Mouse (Mus musculus): ENCODE results near the gene Osmr.

The Osmr gene

DNA sequence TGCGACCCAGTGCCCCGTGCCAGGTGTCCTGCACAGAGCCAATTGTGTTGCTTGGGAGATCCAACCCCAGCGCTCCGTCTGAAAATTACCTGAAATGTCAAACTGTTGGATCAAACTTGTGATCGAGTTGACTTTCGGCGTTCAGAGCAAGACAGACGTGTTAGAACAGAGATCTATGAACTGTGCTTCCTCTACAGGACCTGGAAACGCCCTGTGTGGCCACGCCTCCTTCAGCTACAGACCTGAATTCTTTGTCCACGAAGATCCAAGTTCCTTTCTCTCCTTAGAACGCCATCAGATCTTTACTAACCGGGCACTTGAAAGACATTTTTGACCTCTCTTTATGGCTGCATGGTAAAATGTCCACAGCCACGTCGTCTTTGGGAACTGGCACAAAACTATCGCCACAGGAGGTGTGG, at the start of gene Osmr:
Gene Osmr, minus strand, starts transcription at position 369 of the 419 bp plus-strand sequence.
- DNase-seq = no peak

DNA sequence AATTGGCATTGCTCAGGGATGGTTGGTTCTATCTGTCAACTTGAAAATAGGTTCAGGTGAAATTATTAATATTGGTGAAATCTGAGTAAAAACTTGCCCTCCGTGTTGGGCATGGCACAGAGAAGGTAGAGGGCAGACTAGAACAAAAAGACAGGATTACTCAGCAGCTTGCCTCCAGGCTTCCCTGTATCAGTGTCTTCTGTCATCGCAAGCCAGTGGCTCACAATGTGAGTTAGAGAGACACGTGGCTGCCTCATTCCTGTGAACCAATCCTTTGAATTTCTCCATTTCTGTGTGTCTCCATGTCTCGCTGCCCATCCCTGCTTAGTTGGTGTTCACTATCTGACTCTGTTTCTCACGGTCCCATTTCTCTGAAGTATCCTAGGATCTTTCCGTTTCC, 44.6 kb upstream of the Osmr start:
- no peak for DNase-seq

DNA sequence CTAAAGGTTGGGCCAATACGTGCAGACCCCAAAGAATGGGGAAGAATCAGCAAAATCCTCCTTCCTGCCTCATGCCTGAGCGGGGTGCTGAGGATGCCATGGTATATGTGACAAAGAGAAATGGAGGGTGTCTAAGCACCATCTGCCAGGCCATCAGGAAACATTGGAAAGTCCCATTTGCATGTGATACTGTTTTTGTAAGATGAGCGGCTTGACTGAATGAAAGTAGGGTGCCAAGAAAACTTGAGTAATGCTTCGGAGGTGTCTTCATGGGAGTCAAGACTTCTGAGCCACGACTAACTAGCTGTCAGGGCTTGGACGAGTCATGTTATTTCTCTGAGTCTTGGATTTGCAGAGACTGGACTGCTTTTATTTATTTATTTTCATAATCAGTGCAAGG, 39.4 kb upstream of the Osmr start:
- DNase-seq = no peak

DNA sequence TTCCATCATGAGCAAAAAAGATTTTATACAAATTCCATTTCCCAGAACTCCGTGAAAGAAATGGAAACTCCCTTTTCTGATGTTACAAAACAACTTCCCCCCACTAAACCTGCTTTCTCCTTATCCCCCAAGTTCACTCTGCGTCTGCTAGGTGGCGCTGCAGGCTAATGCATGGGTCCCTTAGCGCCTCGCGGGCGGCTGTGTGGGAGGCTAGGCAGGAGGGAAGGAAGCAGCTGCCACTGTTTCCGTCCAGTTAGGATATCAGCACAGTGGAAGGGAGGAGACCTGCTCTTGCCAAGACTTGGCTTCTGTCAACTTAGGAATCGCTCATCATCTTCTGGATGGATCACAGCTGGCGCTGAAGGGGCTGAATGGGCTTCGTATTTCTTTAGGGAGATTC, 34.9 kb upstream of the Osmr start:
- DNase-seq = peak; percentile 75

DNA sequence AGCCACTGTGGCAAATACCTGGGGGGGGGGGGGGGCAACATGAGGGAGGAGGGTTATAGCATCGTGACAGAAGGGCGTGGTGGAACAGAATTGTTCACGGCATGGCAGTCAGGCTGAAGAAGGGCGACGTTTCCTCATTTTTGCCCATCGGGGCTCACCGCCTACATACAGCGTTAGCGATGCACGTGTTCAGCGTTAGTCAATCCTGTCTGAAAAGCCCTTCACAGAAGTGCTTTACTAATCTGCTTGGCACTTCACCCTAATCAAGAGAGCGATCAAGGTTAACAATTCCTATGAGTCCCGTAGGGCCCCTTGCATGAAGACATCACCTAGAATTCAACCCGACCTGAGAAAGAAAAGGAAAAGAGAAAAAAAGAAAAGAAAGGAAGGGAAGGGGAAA, 34.3 kb upstream of the Osmr start:
- no peak for DNase-seq

DNA sequence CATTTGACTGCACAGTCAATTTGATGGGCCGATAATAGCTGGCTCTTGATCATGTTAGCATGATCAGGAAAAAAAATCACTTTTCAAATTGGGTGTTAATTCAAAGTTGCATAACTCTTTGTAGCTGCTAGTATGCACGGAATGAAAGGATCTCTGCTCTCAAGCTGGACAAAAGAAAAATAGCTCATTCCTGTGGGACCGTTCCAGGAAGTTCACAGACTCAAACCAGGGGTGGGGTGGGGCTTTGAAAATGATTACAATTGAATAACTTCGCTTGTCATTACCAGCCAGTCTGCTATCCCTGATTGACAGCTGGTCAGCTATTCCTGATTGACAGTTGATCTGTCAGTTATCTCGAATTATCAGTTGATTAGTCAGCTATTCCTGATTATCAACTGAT, 33.8 kb upstream of the Osmr start:
- DNase-seq = no peak

DNA sequence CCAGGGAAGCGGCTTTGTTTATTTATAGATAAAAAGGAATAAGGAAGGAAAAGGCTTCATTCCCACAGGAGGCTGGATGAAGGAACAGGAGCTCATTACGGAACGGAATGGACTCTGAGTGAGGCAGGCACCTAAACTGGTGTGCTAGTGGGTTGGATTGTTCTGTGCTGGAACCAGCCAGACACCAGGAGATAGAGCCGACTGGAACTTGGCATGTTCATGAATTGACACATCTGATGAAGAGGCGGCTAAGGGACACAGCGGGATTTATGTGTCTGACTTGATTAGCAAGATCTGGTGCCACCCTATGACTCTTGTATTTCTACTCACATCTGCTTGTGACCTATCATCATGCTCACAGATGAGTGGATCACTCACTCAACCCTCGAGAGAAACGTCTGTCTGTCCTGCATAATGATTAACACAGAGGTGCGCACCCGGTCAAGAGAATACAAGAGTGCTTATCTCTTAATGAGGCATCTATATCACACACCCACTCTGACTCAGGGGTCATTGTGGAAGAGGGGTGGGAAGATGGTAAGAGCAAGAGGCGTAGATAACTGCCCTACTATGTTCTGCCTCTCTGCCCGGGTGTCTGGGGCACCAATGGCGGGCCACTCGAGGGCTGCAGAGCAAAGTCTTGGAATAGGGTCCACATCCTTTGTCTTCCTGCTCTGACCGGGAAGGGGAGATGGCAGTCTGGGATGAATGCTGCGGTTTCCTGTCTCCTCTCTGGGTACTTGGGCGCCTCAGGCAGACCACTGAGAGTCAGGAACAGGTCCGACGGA, 31.7 kb upstream of the Osmr start:
- DNase-seq = no peak

DNA sequence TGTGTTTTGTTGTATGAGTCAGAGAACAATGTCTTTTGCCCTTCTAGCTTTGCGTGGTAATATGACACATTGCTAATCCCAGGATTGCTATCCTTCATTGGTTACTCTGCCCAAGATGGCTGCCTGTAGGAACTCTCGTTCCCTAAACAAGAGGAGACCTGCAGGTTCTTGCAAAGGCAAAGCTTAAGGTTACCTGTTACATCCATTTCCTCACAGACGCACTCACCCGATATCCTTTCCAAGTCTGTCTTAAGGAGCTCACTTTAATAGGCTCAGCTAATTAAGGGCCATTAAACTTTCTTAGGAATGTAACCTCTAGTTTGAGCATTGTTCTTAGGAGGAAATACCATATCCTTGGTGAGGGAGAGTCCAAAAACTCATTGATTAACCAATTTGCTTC, 31.0 kb upstream of the Osmr start:
- DNase-seq = no peak

DNA sequence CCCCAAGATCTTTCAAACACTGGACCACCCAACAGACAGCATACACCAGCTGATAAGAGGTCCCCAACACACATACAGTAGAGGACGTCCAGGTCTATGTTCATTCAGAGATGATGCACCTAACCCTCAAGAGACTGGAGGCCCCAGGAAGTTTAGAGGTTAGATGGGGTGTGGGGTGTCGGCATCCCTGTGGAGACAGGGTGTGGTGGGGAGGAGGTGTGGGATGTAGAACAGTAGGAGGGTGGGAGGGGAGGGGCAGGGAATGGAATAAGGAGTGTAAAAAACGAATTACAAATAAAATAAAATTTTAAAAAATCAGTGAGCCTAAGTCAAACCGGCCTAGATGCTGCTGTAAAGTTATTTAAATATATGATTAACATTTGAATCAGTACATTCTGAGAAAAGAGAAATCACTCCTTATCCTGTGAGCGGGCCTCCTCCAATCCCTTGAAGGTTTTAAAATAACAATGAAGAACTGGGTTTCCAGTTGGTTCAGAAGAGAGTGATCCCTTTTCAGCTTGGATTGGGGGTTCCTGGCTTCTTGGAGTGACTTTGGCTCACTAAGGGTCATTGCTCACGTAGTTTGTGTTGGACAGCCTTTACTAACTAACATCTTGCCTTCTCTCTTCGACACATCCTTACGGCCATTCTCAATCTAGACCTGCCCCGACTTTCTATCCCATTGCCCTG, 28.7 kb upstream of the Osmr start:
- no peak for DNase-seq

DNA sequence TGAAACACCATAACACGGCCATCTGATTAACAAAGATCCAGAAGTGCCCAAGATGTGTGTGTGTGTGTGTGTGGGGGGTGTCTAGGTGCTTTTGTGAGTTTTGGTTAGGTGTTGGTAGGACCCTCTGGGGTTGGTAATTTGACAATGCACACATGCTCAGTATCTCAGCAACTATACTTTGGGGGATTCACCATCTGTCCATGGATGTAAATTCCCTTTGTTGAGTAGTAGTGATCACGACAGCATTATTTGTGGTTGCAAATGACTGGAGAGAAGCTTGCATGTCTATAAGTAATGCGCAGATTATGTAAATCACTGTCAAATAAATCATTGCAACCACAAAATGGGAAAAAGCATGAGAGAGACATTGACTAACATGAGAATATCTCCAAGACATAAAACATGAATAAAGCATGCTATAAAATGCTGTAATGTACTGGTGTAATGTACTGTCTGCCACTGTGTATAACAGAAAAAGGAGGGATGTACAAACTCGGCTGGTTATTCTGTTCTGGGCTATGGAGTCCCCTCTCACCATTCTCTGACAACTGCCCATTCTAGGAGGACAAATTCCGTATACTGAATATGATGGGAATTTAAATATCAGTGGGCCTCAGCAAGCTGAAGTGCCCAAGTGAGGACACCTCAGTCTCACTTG, 27.3 kb upstream of the Osmr start:
- no peak for DNase-seq

DNA sequence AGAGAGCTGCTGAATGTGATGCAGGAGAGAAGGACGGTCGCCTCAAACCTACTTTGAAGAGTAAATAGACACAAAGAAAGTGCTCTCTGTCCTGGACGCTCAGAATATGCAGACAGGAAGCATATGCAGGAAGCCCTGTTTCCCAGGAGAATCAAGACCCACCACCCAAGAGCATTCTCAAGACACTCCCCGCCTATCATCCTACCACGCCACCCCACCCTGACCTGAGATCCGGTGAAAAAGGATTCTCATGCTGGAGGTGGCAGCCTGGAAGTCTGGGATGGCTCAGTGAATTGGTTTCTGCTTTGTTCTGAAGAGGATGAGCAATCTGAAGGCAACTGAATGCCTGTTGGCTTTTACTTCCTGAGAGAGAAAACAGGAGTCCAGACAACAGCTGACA, 26.5 kb upstream of the Osmr start:
- DNase-seq = no peak

DNA sequence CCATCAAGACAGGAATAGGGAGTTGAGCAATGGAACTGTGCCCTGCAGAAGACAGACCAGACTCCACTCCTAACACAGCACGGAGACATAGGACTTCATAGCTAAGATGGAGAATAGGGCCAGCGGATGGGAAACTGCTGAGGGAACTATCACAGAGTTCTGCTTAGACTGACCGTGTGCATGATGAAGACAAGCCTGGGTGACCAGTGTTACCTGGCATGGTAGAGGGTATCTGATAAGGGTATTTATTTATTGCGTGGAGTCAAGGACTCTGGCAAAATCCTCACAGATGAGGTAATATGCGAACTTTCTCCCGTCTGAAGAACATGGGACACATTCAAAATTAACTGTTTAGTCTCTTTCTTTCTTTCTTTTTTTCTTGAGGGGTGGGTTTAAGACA, 9.5 kb upstream of the Osmr start:
- no peak for DNase-seq

DNA sequence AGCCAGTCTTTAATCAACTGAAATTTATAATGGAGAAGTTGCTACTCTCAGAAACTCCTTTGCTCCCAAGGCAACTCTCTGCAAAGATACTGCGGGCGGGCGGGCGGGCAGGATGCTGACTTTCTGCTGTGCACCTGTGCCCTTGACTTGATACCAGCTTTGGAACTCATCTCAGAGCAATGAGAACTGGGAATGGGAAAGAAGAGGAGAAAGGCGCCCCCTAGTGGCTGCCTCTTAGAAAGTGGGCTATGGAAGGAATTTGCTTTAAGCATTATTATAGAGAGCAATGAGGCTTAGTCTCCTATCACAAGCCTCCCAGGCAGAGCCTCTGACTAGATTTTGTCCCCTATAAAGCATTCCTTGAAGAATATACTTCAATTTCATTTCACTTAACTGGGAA, 9.0 kb upstream of the Osmr start:
- peak; percentile 46 for DNase-seq

DNA sequence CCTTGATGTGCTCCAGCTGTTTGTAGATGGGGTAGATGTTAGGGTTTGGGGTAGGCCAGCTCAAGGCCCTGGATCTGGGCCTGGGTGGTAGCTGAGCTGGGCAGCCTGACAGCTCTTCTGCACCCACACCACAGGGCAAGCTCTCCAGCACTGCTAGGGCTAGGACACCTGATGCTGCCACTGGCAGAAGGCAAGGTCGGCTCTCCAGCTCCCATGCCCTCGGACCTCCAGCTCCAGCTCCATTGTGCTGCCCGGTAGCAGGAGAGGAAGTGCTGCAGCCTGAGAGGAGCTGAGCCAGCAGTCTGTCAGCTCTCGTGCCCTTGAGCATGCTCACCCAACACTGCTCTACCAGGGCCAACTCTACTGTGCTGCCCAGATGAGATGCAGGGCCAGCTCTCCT, 8.3 kb upstream of the Osmr start:
- no peak for DNase-seq

DNA sequence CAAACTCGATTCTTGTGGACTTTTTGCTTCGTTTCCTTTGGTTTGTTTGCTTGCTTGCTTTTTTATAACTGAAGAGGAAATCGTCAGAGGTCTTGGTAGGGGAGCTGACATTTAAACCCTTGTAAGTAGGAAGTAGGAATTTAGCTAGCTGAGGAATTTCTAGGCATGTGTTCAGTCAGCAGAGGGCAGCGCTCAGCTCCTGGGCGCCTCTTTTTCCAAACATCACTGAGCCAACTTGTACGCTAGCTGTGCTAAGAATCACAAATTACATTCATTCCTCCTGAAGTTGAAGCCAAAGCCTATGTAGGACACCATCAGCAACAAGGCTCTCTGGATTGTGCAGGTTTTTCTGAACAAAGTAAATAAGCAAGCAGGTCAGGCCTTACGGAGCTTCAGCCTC, 7.4 kb upstream of the Osmr start:
- DNase-seq = no peak

DNA sequence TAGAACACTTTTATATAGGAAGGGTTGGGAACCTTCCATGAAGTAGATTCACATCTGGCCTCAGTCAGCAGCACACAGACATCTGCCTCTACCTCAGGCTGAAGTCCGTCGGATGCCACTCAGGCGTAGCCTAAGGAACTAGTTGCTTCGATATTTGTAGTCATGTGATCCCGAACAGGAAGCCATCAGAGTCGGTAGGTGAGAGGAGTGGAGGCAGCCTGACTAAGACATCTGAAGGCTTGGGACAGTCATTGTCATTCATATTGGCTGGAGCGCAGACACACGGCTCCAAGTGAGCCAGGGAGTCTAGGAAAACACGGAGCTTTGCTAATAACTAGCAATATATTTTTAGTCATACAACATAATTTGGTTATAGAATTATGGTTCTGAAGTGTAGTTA, 6.4 kb upstream of the Osmr start:
- DNase-seq = no peak

DNA sequence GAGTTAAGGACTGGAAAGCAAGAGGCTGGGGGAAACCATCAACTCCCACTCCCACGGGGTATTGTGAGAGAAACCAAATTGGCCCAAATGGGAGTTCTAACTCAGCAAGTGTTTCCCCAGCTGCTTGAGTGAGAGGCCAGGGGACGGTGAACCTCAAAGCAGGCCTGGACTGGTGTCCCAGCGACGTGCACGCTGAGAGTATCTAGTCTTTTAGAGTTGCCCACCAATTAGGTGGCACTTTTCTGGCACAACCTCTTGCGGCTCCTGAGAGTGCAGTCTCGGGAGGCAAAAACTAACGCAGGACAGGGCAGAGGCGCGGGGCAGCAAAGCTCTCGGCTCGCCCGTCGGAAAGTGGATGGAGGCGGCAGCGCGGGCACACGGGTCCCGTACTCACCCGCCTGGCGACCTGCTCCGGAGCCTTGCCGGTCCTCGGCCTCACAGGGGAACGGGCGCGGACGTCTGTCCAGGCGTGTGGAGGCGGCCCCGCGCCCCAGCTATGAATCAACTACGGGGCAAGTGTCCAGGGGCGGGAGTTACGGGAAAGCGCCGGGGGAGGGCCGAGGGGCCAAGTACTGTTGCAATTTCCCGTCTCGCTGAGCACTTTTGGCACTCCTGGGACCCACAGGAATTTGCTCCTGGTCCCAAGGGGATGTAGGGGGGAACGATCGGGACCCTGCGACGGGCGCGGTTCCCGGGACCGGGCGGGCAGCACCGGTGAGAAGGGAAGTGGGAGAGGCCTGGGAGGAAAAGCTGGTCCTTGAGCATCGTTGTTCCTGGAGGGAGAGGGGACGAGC, 765 bp downstream of the Osmr start:
- DNase-seq = no peak

DNA sequence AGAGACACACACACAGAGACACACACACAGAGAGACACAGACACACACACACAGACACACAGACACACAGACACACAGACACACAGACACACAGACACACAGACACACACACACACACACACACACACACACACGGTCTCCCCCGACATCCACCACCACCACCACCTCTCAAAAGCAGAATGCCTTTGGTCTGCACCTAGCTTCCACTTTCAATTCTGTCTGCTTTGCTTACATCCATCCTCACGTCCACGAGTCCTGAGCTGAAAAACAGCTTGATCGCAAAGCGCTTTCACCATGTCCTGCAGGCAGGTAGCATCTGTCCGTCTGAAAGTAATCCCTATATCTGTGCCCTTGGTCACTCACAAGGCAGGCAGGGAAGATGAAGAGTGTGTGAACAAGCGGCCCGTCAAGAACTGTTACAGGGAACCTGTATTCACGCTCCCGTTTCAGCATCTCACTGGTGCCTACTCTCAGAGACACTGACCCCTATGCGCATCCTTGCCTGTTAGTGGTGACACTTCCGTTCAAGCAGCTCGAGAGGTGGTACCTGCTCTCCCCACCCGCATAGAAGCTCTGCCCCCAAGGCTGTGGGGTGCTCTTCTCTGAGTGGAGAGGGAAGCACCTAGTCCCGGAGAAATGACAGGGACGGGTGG, 1.5 kb downstream of the Osmr start:
- no peak for DNase-seq

DNA sequence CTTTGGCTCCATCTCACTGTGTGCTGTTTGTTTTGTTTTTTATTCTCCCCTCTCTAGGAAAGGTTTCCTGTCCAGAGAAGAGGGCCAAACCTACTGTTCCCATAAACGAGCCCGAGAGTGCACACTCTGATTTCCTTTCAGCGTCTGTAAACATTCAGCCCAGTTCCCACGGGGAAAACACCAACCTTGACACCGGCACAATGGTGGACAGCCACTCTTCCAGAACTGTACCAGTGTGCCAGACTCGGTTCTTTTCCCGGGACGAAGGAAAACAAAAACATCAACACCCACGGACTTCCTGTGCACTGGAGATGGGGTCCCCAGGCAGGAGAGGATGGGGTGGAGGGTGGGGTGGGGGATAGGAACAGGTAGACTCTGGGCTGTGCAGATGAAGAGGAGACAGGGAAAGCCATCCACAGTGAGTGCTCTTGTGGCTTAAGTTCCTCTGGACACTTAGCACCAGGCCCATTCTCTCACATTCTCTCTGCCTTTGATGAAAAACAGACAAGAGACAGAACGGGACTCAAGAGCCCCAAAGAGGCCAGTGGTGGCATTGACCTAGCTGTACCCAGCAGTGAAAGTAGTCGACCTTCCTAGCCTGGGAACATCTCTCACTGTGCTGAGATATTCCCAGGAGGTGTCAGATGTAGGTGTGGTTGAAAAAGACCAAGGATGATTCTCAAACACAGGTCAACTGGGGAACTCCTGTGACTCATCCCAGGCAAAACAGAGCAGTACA, 3.0 kb downstream of the Osmr start:
- DNase-seq = no peak

DNA sequence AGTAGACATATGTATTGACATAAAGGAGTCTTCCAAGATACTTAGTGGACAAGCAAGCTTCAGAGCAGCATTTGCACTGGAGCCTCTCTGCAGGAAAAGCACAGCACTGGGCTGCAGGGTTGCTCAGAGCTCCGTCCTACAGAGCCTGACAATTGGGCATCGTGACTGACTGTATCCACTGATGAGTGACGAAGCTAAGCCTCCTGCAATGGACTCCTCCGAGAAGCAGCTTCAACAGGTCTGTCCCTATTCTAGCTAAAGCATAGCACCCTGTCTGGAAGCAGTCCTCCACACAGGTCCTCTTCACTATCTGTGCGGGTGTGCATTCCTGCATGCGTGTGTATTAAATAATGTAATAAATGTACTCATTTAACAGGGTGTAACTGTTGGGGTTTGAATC, 7.9 kb downstream of the Osmr start:
- no peak for DNase-seq

DNA sequence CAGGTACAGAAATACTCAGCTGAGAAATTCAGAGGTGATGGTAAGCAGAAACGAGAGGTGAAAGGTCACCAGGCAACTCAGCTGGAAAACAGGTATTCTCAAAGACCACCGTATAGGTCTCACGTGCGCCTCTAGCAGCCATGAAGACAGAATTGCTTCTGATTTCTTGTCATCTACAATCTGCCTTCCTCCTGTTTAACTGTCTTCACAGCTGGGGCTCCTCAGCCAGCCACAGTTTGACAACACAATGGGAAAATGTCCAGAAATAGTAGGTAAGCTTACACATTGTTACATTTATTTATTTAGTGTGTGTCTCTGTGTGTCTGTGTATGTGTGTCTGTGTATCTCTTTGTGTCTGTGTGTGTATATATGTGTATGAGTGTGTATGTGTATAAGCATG, 12.6 kb downstream of the Osmr start:
- DNase-seq = no peak

DNA sequence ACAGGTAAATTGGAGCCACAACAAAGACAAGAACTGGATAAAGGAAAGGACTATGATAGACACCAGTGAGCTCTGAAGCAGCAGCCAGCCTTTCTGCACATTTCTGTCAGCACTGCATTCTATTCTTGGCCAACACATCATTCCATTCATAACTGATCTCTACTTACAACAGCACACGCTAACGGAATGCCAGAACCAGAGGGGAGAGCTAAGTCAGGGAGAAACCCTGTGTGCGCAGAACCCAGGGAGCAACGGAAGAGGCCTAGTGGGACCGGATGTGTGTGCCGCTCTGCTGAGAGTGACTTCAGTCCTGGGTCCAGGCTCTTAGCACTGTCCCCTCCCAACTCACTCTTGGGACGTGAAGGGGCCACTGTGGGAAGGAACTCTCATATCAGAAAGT, 13.2 kb downstream of the Osmr start:
- DNase-seq = no peak

Data from cerebellum, adult 9-10 months (tissue).